Mouse (Mus musculus) layer of hippocampus, postnatal 25 days (tissue): Measurements from ENCODE around the gene Nacc2. TPM values are rescaled to one million over a fixed set of nuclear protein-coding genes. Genes with fewer than 3 reads are reported as not detected.

Source experiments
- DNase-seq, 2 experiments: peaks; one replicate each; pipeline ENCODE4 v3.0.0; 2022; ENCODE audit warnings: mixed read lengths in 2 of 2, low spot score in 1 of 2; ENCODE audit errors: extremely low spot score in 1 of 2
- total RNA-seq, 2 experiments: library from RNA; stranded (reverse); gene quantifications; 2 replicates each; pipeline ENCODE4 v1.2.3; 2021

Gene Nacc2
- total RNA-seq, 2 experiments from 2014 or later = 58.7 to 63.4 TPM

- DNase-seq = no peak
These were observed 61.9 kb downstream of the Nacc2 start for GRCm38 (mm10) chr2:26061018-26061666.

GRCm38 (mm10) chr2:26057053-26057452, 66.0 kb downstream of the Nacc2 start:
- DNase-seq = no peak

- DNase-seq = no peak
These were observed 66.8 kb downstream of the Nacc2 start for GRCm38 (mm10) chr2:26056226-26056625.

- DNase-seq = no peak
These were observed 67.3 kb downstream of the Nacc2 start for GRCm38 (mm10) chr2:26055747-26056102.

GRCm38 (mm10) chr2:26055046-26055746, 67.8 kb downstream of the Nacc2 start:
- DNase-seq = peak; percentile 31 to 54

GRCm38 (mm10) chr2:26052806-26053205, 70.2 kb downstream of the Nacc2 start:
- no peak for DNase-seq

GRCm38 (mm10) chr2:26048816-26049215, 74.2 kb downstream of the Nacc2 start:
- no peak for DNase-seq

GRCm38 (mm10) chr2:26044216-26044615, 78.8 kb downstream of the Nacc2 start:
- peak in 1 of 2 experiments; percentile 19 for DNase-seq

- no peak for DNase-seq
These were observed 80.4 kb downstream of the Nacc2 start for GRCm38 (mm10) chr2:26042603-26043002.

- DNase-seq = no peak
These were observed 81.7 kb downstream of the Nacc2 start for GRCm38 (mm10) chr2:26041163-26041810.

- DNase-seq = peak; percentile 54 to 57
These were observed 83.1 kb downstream of the Nacc2 start for GRCm38 (mm10) chr2:26039951-26040350.

- DNase-seq = no peak
These were observed 85.6 kb downstream of the Nacc2 start for GRCm38 (mm10) chr2:26037386-26037785.

GRCm38 (mm10) chr2:26034344-26035050, 88.5 kb downstream of the Nacc2 start:
- no peak for DNase-seq

GRCm38 (mm10) chr2:26030288-26030687, 92.7 kb downstream of the Nacc2 start:
- no peak for DNase-seq

GRCm38 (mm10) chr2:26024138-26025075, 98.6 kb downstream of the Nacc2 start:
- DNase-seq = peak in 1 of 2 experiments; percentile 46

- DNase-seq = no peak
These were observed 100.4 kb downstream of the Nacc2 start for GRCm38 (mm10) chr2:26022626-26023025.

- DNase-seq = no peak
These were observed 100.8 kb downstream of the Nacc2 start for GRCm38 (mm10) chr2:26022258-26022565.

- DNase-seq = peak; percentile 75 to 80
These were observed 101.3 kb downstream of the Nacc2 start, which contains the start of gene Ubac1 for GRCm38 (mm10) chr2:26021561-26022257. Gene Ubac1, minus strand, starts transcription at chr2:26021747.
